Mouse (Mus musculus) layer of hippocampus, adult 11-12 months (tissue): ENCODE data around the gene Srprb.
"Not testable (repeated sequence)": the region's sequence is repeated elsewhere in the genome, so short reads cannot be mapped to it uniquely, and the experiment has no call there.

Source experiments
- DNase-seq: peaks from one replicate; pipeline ENCODE4 v3.0.0; 2022; ENCODE audit warnings: low spot score

The Srprb gene

DNA sequence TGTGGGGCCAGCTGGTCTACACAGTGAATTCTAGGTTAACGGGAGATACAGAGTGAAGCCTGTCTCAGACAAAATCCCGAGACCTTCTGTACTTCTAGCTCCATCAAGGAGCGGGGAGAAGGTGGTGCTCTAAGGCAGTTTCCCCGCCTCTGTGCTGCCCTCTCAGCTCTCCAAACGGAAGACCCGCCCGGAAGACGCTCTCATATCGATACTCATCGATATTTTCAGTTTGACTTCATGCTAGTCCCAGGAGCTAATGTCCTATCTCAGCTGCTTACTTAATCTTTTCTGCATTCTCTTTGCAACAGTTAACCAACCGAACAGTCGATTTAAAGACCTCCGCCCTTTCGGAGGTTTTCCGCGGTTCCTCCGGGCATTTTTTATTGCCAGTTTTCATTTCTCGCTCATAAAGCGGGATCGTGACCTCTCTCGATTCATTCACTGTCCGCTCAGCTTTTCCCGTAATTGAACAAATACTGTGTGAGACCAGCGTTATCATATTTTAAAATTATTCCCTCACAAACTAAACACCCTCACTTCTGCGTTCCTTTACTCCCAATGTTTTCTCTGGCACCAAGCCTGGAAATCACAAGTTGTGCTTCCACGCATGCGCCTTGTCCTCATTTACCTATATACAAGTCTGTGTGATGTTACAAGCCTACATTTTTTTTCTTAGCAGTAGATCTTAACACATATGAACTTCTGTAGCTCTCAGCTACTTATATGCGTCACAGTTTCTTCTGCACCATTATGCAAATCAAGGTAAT lies 10.9 kb upstream of the Srprb start:
- DNase-seq, result no peak

DNA sequence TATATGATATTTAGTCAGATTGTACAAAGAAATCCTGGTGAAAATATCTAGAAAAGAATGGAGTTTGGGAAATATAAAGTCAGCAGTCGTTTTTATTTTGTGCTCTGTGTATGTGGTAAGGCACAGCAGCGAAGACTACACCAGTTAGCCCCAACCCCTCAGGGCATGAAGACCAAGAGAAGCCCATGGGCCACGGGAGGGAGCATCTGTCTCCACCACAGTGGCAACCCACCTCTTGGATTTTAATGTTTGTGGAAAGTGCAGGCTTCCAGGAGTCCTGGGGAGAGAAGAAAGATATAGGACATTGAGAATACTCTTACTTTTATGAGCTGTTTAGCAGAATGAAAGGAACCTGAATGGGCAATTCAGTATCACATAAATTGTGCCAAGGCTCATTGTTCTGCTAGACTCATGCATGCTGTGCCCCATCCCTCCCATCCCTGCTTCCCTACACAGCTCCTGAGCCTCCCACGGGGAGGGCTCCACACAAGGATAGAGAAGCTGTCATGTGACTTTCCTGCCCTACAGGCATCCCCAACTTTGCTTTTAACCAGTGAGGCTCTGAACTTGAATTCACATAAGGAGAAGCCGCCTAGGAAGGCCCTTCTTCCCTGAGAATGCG lies 7.0 kb upstream of the Srprb start:
- no peak for DNase-seq

DNA sequence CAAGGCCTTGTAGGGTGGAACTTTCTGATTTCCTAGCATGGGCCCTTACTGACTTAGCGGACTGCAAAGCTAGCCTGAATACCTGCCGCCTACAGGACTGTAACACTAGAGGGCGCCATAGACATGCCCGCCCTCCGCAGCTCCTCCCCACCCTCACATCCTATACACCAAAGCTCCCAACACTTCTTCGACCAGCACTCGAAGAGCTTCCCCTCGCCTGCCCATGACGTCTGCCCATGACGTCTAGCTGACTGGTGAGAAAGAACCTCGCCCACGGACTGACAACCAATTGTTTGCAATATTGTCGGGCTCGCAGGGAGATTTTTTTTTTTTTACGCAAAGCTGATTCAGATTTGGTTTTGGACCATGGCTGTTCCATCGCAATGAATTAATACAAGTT lies 5.9 kb upstream of the Srprb start:
- peak; percentile 64 for DNase-seq

DNA sequence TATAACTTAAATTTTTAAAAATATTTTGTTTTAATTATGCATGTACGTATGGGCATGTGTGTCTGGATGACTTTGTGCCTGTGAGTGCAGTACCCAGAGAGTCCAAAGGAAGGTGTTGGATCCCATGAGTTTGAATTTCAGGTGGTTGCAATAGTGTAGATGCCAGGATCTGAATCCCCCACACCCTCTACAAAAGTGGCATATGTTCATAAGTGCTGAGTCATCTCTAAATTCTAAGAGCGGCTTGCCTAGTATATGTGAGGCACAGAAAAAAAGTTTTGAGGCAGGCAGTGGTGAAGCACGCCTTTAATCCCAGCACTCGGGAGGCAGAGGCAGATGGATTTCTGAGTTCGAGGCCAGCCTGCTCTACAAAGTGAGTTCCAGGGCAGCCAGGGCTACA lies 3.8 kb upstream of the Srprb start:
- no peak for DNase-seq

DNA sequence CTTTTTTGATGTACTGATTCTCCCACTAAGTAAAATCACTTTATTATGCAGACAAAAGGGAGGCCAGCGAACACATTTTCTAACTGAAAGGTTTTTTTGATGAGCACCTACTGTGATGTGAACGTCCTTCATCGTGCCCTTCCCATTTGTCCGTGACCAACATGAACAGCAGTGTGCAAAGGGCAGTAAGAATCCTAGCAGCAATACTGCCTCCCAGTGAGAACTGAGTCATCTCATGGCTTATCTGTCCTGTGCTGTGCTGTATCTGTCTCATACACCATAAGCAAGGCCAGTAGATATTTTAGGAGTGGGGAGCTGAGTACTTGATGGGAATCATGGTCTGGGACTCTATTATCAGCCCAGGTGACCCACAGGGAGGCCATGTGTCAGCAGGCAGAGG lies 13.5 kb downstream of the Srprb start:
- no peak for DNase-seq

DNA sequence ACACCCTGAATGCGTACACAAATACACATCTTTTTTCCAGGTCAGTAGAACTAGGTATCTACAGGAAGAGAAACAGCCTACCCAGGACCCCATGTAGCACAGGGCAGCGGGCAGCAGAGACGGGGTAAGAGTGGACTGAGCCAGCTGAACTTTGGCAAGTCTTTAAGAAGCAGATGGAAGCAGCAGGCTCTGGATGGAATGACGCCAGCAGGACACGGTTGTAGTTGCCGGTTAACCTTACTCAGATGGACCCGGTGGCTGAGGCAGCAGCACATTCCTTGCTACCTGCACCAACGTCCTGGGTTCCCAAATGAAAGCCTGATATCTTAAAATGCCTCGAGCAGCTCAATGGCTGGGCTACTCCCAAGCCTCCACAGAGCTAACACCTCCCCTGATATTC lies 15.2 kb downstream of the Srprb start:
- no peak for DNase-seq

DNA sequence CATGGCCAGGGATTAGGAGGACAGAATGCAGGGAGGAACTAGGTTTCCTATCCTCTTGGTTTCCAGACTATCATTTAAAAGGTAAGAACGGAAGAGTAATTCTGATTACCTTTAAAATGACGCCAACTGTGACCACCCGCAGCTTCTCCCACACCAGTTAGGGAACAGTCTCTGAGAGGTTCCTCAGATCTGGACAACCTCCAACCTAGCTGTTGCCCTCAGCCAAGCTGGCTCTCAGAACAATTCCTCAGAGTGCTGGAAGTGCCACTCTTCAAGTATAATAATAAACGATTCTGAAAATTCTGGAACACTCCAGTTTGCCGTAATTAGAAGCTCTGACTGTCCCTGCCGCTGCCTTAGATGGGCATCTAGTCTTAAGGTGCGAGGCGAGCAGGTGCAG lies 16.0 kb downstream of the Srprb start:
- no peak for DNase-seq

DNA sequence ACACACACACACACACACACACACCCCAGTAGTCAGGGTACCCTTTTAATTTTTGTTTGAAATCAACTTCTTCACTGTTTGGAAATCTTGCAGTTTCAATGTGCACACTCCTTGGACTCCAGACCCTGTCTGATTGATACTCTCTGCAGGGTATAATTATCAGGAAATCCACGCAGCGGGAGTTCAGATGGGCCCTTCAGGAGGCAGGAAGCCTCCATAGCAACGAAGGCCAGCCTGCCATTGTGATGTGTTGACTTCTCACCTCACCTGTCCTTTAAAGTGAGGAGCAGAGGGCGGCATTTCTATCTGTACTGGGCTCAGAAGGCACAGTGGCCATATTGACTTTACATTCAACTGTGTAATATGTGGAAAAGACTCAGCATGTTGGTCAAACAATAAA lies 17.1 kb downstream of the Srprb start:
- DNase-seq, result no peak

DNA sequence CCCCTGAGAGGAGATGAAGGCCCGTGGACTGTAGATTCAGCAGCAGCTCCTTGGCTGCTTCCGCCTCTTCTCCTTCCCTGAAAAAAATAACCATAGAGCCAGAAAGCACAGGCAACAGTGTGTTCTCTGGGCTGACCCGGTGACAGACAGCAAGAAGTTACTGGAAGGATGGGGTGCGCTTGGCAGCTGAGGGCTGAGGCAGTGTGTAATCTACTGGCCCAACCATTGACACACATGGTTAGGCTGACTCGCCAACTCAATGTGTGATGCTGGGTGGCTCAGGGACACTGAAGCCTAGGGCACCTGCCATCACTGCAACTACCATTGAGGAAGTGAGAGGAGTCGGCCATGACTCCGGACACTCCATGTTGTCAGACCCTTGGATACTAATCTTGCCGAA lies 20.1 kb downstream of the Srprb start:
- no peak for DNase-seq

DNA sequence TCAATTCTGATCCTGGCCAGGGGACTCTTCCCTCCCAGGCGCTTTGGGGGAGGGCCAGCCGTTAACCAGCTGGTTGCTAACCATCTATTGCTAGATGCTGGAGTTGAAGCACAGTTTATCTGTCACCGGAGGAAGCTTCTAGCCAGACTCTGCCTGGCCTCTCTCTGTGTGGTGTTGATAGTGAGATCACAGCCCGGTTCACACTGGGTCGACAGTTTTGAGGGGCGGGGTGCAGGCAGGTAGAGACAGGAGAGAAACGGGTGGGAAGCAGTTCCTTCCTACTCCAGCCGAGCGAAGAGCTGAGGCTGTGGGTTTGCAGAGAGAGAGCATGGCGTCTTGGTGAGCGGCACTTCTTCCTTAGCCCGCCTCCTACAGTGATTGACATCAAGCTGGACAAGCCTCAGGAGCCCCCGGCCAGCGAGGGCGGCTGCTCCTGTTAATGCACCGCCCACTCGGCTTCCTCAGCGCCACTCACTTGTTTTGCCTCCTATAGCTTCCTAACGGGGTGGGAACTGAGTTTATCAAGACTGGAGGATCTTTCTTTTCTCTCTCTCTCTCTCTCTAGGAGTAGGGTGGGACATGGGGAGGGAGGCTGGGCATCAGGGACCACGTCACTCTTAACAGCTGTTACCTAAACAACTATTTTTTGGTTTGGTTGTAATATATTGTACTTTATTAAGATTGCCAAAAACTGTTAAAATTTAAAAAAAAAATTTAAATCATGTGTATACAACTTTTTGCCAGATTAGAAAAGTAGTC lies 21.0 kb downstream of the Srprb start:
- peak; percentile 52 for DNase-seq

DNA sequence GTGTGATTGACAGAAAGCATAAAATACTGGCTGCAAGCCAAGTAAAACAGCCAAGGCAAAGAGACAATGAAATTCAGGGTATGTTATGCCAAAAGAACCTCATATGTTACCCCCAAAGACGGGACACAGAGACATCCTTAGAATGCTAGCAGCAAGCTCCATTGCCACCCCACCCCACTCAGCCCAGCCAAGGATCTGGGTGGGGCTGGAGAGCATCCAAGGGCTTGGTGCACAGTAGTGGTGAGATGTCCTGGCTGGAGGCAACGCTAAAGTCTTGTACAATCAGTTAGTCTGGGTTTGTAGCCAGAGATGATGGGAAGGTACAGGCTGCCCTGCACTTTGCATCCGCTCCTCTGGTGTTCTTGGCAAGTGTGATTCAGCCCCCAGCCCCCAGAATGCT lies 21.6 kb downstream of the Srprb start:
- DNase-seq, result no peak

DNA sequence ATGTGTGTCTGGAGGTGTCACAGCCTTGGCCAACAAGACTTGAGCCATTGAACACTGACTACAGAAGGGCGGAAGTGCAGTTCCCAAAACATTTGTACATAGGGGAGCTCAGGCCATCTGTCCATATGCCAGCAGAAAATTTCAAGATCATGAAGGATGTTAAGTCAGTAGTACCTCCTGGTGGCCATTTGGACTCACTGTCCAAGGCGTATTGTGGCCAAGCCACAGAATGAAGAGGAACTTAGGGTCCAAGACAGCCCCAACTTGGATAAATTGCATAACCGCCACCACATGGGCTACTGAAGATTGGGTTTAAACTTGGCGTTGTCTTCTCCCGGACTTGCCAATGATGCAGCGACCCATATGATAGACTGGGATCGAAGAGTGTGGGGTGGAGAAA lies 26.2 kb downstream of the Srprb start:
- DNase-seq, result no peak

DNA sequence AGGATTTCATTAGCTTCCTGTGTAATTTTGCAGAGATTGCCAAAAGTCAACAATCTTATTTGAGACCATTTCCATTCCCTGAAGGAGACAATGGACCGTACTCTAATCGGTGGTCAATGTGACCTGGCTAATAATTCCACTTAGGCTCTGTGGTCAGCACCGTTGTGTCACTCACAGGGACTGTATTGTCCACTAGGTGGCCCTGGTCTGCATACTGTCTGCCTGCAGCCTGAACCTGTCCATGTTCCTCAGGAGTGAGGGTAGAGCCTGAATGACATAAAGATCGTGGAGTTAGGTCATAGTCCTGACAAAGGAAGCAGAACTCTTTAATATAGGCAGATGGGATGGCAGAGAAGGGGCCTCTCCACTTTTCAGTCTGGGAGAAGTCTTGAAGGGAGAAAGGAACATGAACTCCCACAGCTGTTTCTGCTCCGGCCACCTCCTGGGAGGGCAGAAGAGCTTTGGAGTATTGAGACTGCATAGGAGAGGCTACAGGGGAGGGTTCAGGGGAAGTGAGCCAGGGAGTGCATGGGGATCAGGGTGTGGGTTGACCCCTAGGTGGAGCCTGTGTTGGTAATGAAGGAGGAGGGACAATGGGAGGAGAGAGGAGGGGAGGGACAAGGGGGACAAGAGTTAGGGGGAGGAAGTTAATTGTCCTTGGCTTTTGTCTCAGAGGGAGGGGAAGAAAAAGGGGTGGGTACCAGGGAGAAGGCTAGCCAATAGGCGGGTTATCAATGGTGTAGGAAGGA lies 27.0 kb downstream of the Srprb start:
- DNase-seq, result no peak

DNA sequence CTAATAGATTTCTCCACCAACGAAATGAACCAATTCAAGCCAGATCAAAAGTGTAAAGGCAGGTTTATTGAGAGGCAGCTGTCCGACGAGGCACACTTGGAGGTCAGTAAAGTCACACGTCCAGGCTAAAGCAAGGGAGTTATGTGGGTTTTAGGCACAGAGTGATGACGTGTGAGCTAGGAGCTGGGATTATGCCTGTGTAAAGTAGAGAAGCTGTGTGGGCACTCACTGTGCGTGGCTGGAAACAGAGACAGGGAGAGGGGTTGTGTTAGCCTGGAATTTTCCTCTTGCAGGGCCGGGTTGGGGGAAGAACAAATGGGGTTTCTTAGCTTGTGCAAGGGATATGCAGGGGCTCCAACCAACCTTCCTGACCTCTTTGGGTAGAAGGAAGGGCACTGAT lies 33.2 kb downstream of the Srprb start:
- DNase-seq, result no peak

DNA sequence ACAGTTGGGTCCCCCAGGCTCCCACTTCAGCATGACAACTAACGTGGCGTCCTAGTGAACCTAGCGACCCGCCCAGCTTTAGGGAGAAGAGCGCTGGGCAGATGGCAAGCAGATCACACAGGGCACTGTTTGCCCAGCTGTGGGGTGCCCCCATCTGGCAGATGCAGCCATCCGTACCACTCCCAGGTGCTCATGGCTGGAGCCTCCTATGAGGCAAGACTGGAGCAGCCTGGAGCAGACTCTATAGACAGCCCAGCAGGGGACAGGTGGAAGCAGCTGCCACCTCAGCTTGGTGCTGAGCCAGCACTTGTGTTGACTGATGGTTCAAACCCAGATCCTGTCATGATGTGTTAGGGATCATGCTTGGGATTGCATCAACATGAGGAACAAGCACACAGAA lies 33.9 kb downstream of the Srprb start:
- no peak for DNase-seq

DNA sequence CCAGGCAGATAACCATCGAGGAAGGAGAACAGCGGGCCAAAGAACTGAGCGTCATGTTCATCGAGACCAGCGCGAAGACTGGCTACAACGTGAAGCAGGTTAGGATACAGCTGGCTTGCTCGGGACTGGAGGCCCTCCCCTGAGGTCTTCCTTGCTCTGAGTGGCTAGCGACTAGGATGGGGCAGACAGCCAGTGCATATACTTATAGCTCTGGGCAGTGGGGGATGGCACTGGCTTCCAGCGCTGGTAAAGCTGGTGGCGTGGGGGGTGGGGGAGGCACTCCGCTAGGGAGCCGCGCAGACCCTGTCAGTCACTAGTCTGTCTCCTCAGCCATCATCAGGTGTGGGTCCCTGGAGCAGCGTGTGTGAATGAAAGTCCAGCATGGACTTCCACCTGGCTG lies 38.1 kb downstream of the Srprb start:
- no peak for DNase-seq

DNA sequence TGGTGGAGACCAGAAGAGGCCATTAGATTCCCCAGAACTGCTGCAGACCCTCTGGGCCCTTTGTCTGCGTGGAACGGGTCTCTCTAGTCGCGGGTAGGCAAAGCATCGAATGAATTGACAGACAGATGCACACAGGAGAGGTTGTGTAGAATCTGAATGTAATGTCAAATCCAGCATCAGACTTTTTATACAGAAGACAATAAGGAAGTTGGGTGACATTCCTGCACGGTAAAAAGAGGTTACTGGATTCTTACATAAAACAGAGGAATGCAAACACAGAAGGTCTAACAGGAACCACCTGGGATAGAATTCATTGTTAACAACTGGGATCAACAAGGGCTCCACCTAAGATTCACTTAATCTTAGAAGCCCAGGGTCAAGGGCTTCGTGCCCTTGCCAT lies 46.8 kb downstream of the Srprb start:
- DNase-seq, result not testable (repeated sequence)

DNA sequence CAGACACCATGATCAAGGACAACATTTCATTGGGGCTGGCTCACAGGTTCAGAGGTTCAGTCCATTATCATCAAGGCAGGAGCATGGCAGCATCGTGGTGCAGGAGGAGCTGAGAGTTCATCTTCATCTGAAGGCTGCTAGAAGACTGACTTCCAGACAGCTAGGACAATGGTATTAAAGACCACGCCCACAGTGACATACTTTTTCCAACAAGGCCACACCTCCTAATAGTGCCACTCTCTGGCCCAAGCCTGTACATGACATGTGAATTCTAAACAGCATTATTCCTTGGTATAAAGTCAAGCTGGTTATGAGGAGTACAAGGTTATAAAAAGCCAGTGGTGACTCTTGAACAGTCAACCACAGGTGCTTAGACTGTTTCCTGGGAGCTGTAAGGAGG lies 47.4 kb downstream of the Srprb start:
- no peak for DNase-seq

DNA sequence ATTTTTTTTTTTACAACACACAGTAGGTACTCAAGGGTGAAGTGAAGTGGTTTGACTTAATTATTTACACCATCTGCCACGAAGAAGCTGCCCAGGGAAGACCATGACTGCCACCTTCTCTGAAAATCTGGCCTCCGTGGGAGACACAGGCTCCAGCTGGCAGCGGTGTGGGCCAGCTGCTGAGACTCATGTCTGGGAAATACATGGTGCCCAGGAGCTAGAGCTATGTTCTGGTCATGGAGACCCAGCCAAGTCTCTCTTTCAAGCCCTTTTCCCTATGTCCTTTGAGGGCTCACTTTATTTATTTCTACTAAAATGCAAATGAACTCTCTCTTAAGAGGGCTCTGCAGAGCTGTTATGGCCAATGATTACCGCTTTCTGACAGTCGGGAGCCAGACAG lies 48.7 kb downstream of the Srprb start:
- DNase-seq, result no peak

DNA sequence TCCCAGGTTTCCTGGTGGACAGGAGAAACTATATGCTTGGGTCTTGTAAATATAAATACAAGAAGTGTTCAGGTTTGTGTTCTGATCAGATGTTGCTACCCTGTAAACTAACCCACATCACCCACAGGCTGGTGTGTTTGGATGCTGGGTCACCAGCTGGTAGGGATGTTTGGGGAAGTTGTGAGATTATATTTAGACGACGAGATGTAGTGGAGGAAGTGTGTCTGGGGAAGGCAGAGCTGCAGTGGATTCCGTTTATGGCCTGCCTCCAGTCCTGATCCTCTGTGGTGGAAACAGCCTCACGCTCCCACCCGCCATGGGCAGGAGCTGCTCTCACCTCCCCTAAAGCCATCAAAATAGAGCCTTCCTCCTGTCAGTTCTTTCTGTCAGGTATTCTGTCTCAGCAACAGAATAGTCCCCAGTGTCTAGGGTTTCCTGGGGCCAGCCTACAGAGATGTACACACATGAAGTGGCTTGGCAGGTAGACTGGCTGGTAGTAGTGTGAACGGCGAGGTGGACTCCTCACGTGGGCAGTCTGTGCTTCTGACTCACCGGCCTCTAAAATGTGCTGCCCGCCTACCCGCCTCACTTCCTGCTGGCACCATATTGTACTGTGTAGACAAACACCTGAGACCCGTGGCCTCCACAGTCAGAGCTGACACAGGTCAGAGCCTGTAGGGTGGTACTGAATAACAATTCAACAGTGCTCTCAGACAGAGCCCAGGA lies 52.7 kb downstream of the Srprb start:
- no peak for DNase-seq

DNA sequence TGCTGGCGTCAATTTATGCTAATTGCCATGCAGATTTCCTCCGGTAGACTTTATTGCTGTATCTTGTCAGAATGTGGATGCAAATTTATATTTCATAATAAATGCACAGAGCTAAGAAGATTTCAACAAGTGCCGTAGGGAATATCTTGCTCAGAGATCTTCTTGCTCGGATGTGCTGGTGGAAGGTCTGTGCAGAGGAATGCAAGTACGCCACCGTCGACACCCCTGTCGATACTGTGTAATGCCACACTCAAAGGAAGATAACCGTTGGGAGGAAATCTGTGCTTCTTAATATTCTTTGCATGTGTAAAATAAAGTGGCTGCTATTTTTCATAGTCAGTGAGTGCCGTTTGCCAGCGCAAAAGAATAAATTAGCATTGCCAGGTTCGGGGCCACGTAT lies 54.8 kb downstream of the Srprb start:
- DNase-seq, result no peak

DNA sequence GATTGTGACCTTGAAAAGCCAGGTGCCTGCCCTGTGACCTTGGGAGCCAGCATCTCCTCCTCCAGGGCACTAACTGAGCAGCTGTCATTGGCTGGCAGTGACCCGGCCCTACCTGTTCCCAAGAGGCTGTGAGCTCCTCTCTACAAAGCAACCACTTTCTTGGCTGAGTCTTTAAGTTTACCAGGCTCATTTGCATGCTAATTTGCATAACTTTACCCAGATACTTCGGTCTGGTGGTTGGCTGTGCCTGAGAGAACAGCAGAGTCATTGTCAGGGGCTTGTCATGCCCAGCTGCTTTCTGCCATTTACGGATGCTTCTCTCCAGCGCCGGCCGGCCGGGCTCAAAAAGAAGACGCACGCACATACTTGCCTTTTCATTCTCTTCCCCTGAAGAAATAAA lies 55.2 kb downstream of the Srprb start:
- peak; percentile 43 for DNase-seq
